Mouse (Mus musculus): ENCODE results near the gene Ctdsp2.

The Ctdsp2 gene

DNA sequence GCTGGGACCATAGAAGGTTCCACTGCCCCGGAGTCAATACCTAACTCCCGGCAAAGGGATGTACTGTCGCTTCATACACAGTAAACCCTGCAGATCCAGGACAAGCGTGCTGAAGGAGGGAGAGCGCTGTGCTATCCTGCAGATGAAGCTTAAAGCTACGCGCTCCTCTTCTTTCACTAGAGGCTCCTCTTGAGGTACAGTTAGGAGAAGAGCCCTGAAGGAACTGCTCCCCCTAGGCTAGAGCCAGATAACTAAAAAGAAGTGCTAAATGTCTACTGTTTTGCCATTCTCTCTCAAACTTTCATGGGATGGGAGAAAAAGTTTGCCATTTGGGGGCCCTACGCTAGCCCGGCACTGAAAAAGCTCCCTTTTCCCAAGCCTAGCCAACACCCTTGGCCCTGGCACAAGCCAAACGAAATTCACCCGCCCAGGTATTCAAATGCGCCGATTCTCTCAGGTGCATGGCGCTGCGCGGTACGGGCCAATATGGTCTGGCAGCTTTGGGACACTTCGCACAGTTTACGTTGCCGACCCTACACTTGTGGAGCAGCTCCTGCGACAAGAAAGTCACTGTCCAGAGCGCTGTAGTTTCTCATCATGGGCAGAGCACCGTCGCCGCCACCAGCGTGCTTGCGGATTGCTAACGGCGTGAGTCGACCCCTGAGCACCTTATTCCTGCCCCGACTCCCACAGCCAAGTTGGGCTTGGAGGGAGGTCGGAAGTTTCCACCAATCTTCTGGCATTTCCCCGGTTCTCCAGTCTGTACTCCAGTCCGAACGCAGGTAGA, 70.3 kb downstream of the Ctdsp2 start:
- no peak for DNase-seq
